Mouse (Mus musculus) T-cell, adult 66 days (primary cell): ENCODE results near the gene Phf2. TPM values are rescaled to one million over a fixed set of nuclear protein-coding genes. Genes with fewer than 3 reads are reported as not detected.

Experiments
- total RNA-seq, 2 experiments: library from RNA; stranded (reverse); gene quantifications; 3 replicates in 1 of 2; 4 replicates in 1 of 2; pipeline ENCODE4 v1.2.4; 2023

Phf2 gene
- 10 to 100 TPM; 58.2 to 60.8 TPM for total RNA-seq

GRCm38 (mm10) chr13:48870771-48871731 is at the start of gene Phf2:
Phf2 (minus strand) TSS chr13:48871119.

Other genes starting within 250 kb of the Phf2 start
- 1 to 10 TPM; 5.8 to 5.9 TPM for gene Ptpdc1, start 245.5 kb downstream of the Phf2 start, total RNA-seq
- gene Barx1, start 208.1 kb downstream of the Phf2 start, total RNA-seq, result not detected
- 100 to 1,000 TPM; 119 to 130 TPM for gene Fam120a, start 96.9 kb upstream of the Phf2 start, total RNA-seq